Mouse (Mus musculus): ENCODE data around the gene Asic3. TPM values are rescaled to one million over a fixed set of nuclear protein-coding genes. Genes with fewer than 3 reads are reported as not detected.

Asic3 gene
- polyA plus RNA-seq, 1 experiment from 2014 or later, result not detected

Other genes starting within 250 kb of the Asic3 start
- gene Nupl2, start 248.4 kb upstream of the Asic3 start, polyA plus RNA-seq (2015; fragmentation: Nextera tagmentation; extraction: Ambion mirVana), result 14.3 and 15.2 TPM in 2 replicates
- gene Kcnh2, start 61.8 kb upstream of the Asic3 start, polyA plus RNA-seq (2015; fragmentation: Nextera tagmentation; extraction: Ambion mirVana), result 11.4 and 11.7 TPM in 2 replicates
- gene Nos3, start 48.6 kb upstream of the Asic3 start, polyA plus RNA-seq (2015; fragmentation: Nextera tagmentation; extraction: Ambion mirVana), result 8.8 and 9.7 TPM in 2 replicates
- 3.8 and 4.4 TPM in 2 replicates for gene Atg9b, start 21.2 kb upstream of the Asic3 start, polyA plus RNA-seq (2015; fragmentation: Nextera tagmentation; extraction: Ambion mirVana)
- 49.2 and 54.9 TPM in 2 replicates for gene Abcb8, start 19.7 kb upstream of the Asic3 start, polyA plus RNA-seq (2015; fragmentation: Nextera tagmentation; extraction: Ambion mirVana)
- gene Cdk5, start 10.1 kb downstream of the Asic3 start, polyA plus RNA-seq (2015; fragmentation: Nextera tagmentation; extraction: Ambion mirVana), result 130 and 149 TPM in 2 replicates
- gene Slc4a2, start 10.4 kb downstream of the Asic3 start, polyA plus RNA-seq (2015; fragmentation: Nextera tagmentation; extraction: Ambion mirVana), result 22.2 and 23.7 TPM in 2 replicates
- gene Fastk, start 31.9 kb downstream of the Asic3 start, polyA plus RNA-seq (2015; fragmentation: Nextera tagmentation; extraction: Ambion mirVana), result 93.0 and 96.2 TPM in 2 replicates
- gene Tmub1, start 34.5 kb downstream of the Asic3 start, polyA plus RNA-seq (2015; fragmentation: Nextera tagmentation; extraction: Ambion mirVana), result 60.1 and 63.2 TPM in 2 replicates
- gene Agap3, start 38.8 kb downstream of the Asic3 start, polyA plus RNA-seq (2015; fragmentation: Nextera tagmentation; extraction: Ambion mirVana), result 55.6 and 56.9 TPM in 2 replicates
- 0.20 and 0.21 TPM in 2 replicates for gene Gbx1, start 113.8 kb downstream of the Asic3 start, polyA plus RNA-seq (2015; fragmentation: Nextera tagmentation; extraction: Ambion mirVana)
- gene Asb10, start 127.6 kb downstream of the Asic3 start, polyA plus RNA-seq (2015; fragmentation: Nextera tagmentation; extraction: Ambion mirVana), result 0.15 TPM in 1 of 2 replicates, not detected in the other
- 0.08 TPM in 1 of 2 replicates, not detected in the other for gene 4931409K22Rik, start 143.4 kb downstream of the Asic3 start, polyA plus RNA-seq (2015; fragmentation: Nextera tagmentation; extraction: Ambion mirVana)
- gene Abcf2, start 164.1 kb downstream of the Asic3 start, polyA plus RNA-seq (2015; fragmentation: Nextera tagmentation; extraction: Ambion mirVana), result 78.0 and 85.0 TPM in 2 replicates
- gene Chpf2, start 173.3 kb downstream of the Asic3 start, polyA plus RNA-seq (2015; fragmentation: Nextera tagmentation; extraction: Ambion mirVana), result 16.6 and 23.3 TPM in 2 replicates
- 173 and 192 TPM in 2 replicates for gene Smarcd3, start 211.0 kb downstream of the Asic3 start, polyA plus RNA-seq (2015; fragmentation: Nextera tagmentation; extraction: Ambion mirVana)